Mouse (Mus musculus) C2C12 (cell line): ENCODE data around the gene Pip5k1c. TPM values are rescaled to one million over a fixed set of nuclear protein-coding genes. Genes with fewer than 3 reads are reported as not detected.

ENCODE experiments used
- H3K27me3 ChIP-seq: one replicate; pipeline ENCODE4 v1.6.1; 2011; ENCODE audit not compliant: control insufficient read depth, insufficient read depth, insufficient read length
- H3K36me3 ChIP-seq: one replicate; pipeline ENCODE4 v1.6.1; 2011; ENCODE audit not compliant: control insufficient read depth, insufficient read depth
- H3K4me3 ChIP-seq: one replicate; pipeline ENCODE4 v1.5.1; 2011; ENCODE audit warnings: mild to moderate bottlenecking, control low read depth; ENCODE audit not compliant: poor library complexity, insufficient read depth, severe bottlenecking
- H3K79me2 ChIP-seq: one replicate; pipeline ENCODE4 v1.6.1; 2011; ENCODE audit not compliant: control insufficient read depth, insufficient read depth
- H3K79me3 ChIP-seq: one replicate; pipeline ENCODE4 v1.6.1; 2011; ENCODE audit warnings: low read depth, control low read depth
- H3ac ChIP-seq: one replicate; pipeline ENCODE3; 2011; ENCODE audit warnings: low read depth; ENCODE audit not compliant: control insufficient read depth, insufficient read length
- CEBPB ChIP-seq: IDR thresholded peaks from one replicate; pipeline ENCODE4 v1.6.1; 2011; ENCODE audit warnings: low read depth, mild to moderate bottlenecking, control low read depth, moderate library complexity
- CTCF ChIP-seq: IDR thresholded peaks from one replicate; pipeline ENCODE4 v1.5.1; 2011; ENCODE audit not compliant: control insufficient read depth, insufficient read depth, insufficient read length
- FOSL1 ChIP-seq: IDR thresholded peaks from one replicate; pipeline ENCODE4 v1.8.0; 2011; ENCODE audit warnings: mild to moderate bottlenecking, low read length; ENCODE audit not compliant: poor library complexity, insufficient read depth, severe bottlenecking
- MAX ChIP-seq: IDR thresholded peaks from one replicate; pipeline ENCODE4 v1.6.1; 2011; ENCODE audit warnings: mild to moderate bottlenecking, control low read depth
- MYOD1 ChIP-seq: IDR thresholded peaks from one replicate; pipeline ENCODE4 v1.6.1; 2011; ENCODE audit warnings: low read depth; ENCODE audit not compliant: control insufficient read depth, insufficient read length
- MYOG ChIP-seq: IDR thresholded peaks from one replicate; pipeline ENCODE4 v1.6.1; 2011; ENCODE audit not compliant: control insufficient read depth, insufficient read length; ENCODE audit errors: extremely low read depth
- USF1 ChIP-seq: IDR thresholded peaks from one replicate; pipeline ENCODE4 v1.6.1; 2011; ENCODE audit warnings: low read depth, mild to moderate bottlenecking, control low read depth, moderate library complexity
- polyA plus RNA-seq: library from polyadenylated mRNA; unstranded; fragments of >200 nt; fragmentation: generic; extraction: Trizol; gene quantifications from one replicate; pipeline ENCODE4 v1.2.1, GENCODE M21; 2012; ENCODE audit warnings: missing spikeins

Pip5k1c gene
- polyA plus RNA-seq, 1 experiment = 33.3 TPM

DNA sequence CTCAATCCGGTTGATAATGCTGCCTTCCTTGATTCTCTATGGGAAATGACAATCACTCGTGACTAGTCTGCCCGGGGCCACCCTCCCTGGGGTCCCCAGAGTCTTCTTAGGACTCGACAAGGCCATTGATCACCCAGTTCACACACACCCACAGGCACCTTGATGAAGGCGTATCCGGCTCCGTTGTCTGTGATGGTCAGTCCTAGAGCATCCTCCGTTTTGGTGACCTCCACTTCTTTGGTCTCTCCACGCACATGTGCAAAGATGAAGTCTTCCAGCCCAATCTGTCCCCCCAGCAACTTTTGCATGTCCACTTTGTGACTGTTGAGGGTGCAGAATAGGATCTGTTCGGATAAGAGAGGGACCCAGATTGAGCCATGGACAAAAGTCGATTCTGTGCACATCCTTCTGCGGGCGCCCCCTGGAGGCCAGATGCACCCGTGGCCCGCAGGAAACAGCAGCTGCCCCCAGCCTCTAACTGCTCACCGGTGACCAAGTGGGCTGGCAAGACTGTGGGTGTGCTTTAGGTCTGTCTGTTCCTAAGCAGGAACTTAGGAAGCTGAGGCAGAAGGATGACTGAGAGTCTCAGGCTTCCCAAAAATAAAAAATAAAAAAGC is 48.7 kb downstream of the Pip5k1c start:
- peaks cover 11% of the 10 kb centered on the region for H3K27me3 ChIP-seq

DNA sequence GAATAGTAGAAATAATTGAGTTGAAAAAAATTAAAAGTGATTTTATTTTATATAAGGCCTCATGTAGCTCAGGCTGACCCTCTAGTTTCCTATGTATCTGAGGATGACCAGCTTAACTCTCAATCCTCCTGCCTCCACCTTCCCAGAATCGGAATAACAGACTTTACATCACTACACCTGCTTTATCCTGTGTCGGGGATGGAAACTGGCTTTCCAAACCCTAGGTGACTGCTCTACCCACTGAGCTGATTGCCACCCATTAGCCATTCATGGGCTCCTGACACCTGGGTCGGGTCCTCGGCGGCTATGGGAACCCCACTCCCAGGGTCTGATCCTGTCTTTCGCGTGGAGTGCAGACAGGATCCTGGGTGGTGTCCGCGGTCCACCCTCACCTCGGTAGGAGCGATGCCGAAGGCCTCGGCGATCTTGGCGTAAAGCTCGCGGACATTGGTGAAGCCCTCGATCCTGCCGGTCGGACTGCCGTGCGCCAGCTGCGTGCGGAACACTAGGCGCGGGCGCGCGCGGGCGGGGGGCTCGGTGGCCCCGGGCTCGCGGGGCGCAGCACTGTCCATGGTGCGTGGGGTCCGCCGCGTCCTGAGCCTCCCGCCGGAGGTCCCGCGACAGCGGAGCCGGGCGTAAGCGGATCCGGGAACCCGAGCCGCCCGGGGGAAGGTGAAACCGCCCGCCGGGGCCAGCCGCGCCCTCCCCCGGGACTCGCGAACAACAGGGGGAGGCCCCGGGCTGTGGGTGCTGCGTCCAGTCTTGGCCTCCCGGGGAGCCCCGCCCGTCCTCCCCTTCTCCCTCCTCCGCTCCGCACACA is 50.1 kb downstream of the Pip5k1c start, which contains the start of gene Gipc3:
Gipc3 (minus strand) TSS at position 581 of the 820 bp plus-strand sequence.
- TF ChIP-seq MYOG (no peak), USF1 (no peak), FOSL1 (no peak), CTCF (no peak), CEBPB (no peak), MYOD1 (no peak), MAX (no peak)
- Histone ChIP-seq H3K27me3 (peaks cover 11% of the 10 kb centered on the region), H3ac (peak within 1 kb of the TSS; percentile 53), H3K79me2 (no peaks in the 10 kb centered on the region), H3K79me3 (no peaks in the 10 kb centered on the region), H3K36me3 (peaks cover 12% of the 10 kb centered on the region), H3K4me3 (no peak within 1 kb of the TSS)

More for the DNA sequence above, 48.7 kb downstream of the Pip5k1c start:
- Histone ChIP-seq H3K36me3 (peaks cover 5% of the 10 kb centered on the region), H3K79me3 (no peaks in the 10 kb centered on the region), H3K4me3 (no peak overlapping the region), H3ac (no peak overlapping the region), H3K79me2 (no peaks in the 10 kb centered on the region)
- TF ChIP-seq MYOD1 (no peak), MYOG (no peak), USF1 (no peak), CEBPB (no peak), CTCF (peak; percentile 89), MAX (no peak), FOSL1 (no peak)

DNA sequence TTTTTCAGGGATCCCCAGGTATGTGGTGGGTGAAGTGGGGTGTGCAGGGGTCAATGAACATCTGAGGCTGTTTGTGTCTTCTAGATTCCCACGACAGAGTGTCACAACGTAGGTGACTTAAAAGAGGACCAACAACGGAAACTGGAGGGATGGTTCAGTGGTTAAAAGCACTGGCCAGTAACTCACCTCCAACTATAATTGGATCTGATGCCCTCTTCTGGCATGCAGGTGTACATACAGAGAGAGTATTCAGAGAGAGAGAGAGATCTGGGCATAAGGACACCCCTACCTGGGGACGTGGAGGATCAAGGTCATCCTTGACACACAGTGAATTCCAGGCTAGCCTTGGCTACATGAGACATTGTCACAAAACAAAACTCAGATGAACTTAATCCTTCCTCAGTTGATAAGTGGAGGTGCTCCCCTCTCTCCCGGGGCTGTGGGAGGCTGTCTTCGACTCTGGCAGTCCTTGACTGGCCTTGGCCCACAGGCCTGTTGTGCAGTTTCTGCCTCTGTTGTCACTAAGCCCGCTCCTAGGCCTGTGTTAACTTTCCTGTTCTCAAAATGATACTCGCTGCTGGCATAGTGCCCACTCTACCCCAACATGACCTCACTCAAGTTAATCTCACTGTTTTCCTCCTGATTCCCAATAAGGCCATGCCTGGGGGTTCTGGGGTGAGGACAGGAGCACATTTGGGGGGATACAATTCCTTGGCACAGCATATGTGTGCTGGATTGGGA is 51.8 kb downstream of the Pip5k1c start:
- TF ChIP-seq CEBPB (no peak), MAX (no peak), CTCF (no peak), FOSL1 (no peak), MYOD1 (no peak), MYOG (no peak), USF1 (no peak)
- H3K4me3 ChIP-seq = no peak overlapping the region
- H3K36me3 ChIP-seq = peaks cover 21% of the 10 kb centered on the region
- peaks cover 11% of the 10 kb centered on the region for H3K27me3 ChIP-seq
- H3K79me2 ChIP-seq = peaks cover 9% of the 10 kb centered on the region
- H3K79me3 ChIP-seq = peaks cover under 1% of the 10 kb centered on the region
- H3ac ChIP-seq = no peak overlapping the region

DNA sequence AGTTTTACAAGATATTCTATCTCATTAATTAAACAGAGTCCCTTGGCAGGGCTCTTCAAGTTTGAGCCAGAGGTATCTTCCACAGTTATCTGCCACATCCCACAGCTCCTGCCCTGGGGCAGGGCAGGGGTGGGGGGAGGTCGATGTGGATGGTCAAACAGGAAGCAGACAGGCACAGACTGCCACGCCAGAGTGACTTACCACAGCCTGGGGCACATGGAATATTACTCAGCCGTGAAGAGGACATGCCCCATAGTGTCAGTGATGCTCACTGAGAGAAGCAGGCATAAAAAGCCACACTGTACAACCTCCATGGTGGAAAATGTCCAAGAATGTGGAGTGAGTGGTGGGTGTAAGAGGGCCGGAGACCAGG is 52.4 kb downstream of the Pip5k1c start:
- H3K79me2 ChIP-seq = peaks cover 14% of the 10 kb centered on the region
- no peak overlapping the region for H3K4me3 ChIP-seq
- H3ac ChIP-seq = no peak overlapping the region
- H3K36me3 ChIP-seq = peaks cover 21% of the 10 kb centered on the region
- peaks cover 11% of the 10 kb centered on the region for H3K27me3 ChIP-seq
- H3K79me3 ChIP-seq = peaks cover 5% of the 10 kb centered on the region
- TF ChIP-seq CEBPB = no peak
- TF ChIP-seq MAX = no peak
- TF ChIP-seq MYOG = no peak
- TF ChIP-seq MYOD1 = no peak
- TF ChIP-seq FOSL1 = no peak
- TF ChIP-seq CTCF = no peak

DNA sequence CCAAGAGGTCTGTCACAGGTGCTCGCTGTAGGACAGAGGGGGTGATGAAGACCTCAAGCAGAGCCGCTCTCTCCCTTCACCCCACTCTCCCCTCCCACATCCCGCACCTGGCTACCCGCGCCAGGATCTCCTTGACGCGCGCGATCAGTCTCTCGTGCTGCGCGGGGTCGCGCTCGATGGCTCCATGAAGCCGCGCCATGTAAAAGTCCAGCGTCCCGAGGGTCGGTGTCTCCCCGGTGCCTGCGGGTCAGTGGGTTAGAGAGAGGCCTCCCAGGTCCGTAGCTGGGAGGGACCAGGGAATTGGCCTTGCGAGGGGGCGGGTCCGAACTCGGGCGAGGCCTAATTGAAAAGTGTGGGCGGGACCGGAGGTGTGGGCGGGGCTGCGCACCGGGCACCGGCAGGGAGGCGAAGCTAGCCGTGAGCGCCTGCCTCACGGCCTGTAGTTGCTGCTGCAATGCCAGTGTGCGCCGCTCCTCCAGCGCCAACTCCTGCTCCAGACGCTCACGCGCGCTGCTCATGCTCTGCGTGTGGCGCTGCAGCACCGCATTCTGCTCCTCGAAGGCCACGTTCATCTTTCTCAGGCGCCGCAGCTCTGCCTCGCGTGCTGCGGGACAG is 53.8 kb downstream of the Pip5k1c start:
- Histone ChIP-seq H3ac (no peak overlapping the region), H3K79me3 (peaks cover 5% of the 10 kb centered on the region), H3K36me3 (peaks cover 21% of the 10 kb centered on the region), H3K79me2 (peaks cover 14% of the 10 kb centered on the region), H3K27me3 (peaks cover 11% of the 10 kb centered on the region), H3K4me3 (no peak overlapping the region)
- no peak for TF ChIP-seq MAX
- TF ChIP-seq CEBPB = no peak
- TF ChIP-seq USF1 = no peak
- no peak for TF ChIP-seq CTCF
- no peak for TF ChIP-seq FOSL1
- TF ChIP-seq MYOG = no peak
- TF ChIP-seq MYOD1 = no peak
